Mouse (Mus musculus) megakaryocyte-erythroid progenitor cell, adult 5-6 weeks (primary cell): ENCODE measurements at regions not wholly inside any gene's neighbourhood (a gene's known extent, or its start where the extent isn't known, plus 50 kb on each side); places are given as distances from the start of the nearest gene placed in this dataset.

Experiments
- ATAC-seq: replicated peaks from 2 replicates; pipeline ENCODE4 v1.8.0; 2016; ENCODE audit warnings: mild to moderate bottlenecking, inconsistent platforms; ENCODE audit not compliant: severe bottlenecking, poor library complexity, low FRiP score, low TSS enrichment

- ATAC-seq, result no peak
Observed at GRCm38 (mm10) chr12:99039497-99040322, 119.3 kb downstream of the Ttc8 start.

GRCm38 (mm10) chr12:99041606-99042005, 121.2 kb downstream of the Ttc8 start:
- ATAC-seq, result peak; percentile 61; the same call in 1 of the 2 replicates

GRCm38 (mm10) chr12:99042918-99043862, 122.8 kb downstream of the Ttc8 start:
- no peak for ATAC-seq

GRCm38 (mm10) chr12:99044477-99044876, 124.1 kb downstream of the Ttc8 start:
- ATAC-seq, result no peak

GRCm38 (mm10) chr12:99050426-99050825, 130.1 kb downstream of the Ttc8 start:
- no peak for ATAC-seq

GRCm38 (mm10) chr12:99052599-99052998, 132.2 kb downstream of the Ttc8 start:
- no peak for ATAC-seq

- ATAC-seq, result no peak
Observed at GRCm38 (mm10) chr12:99057521-99057920, 137.1 kb downstream of the Ttc8 start.

GRCm38 (mm10) chr12:99058916-99059315, 138.5 kb downstream of the Ttc8 start:
- no peak for ATAC-seq

GRCm38 (mm10) chr12:99059491-99059890, 139.1 kb downstream of the Ttc8 start:
- no peak for ATAC-seq

- ATAC-seq, result no peak
Observed at GRCm38 (mm10) chr12:99060702-99061101, 140.3 kb downstream of the Ttc8 start.

GRCm38 (mm10) chr12:99063441-99063840, 143.1 kb downstream of the Ttc8 start:
- no peak for ATAC-seq

- no peak for ATAC-seq
Observed at GRCm38 (mm10) chr12:99063885-99064284, 143.5 kb downstream of the Ttc8 start.

GRCm38 (mm10) chr12:99067962-99068361, 147.6 kb downstream of the Ttc8 start:
- ATAC-seq, result peak; percentile 88

GRCm38 (mm10) chr12:99073766-99074165, 153.4 kb downstream of the Ttc8 start:
- ATAC-seq, result no peak

GRCm38 (mm10) chr12:99077366-99077765, 157.0 kb downstream of the Ttc8 start:
- ATAC-seq, result no peak

GRCm38 (mm10) chr12:99079873-99080272, 159.5 kb downstream of the Ttc8 start:
- ATAC-seq, result no peak

- no peak for ATAC-seq
Observed at GRCm38 (mm10) chr12:99083616-99084015, 163.2 kb downstream of the Ttc8 start.

- peak; percentile 97 for ATAC-seq
Observed at GRCm38 (mm10) chr12:99084144-99084543, 163.8 kb downstream of the Ttc8 start.

GRCm38 (mm10) chr12:99087286-99087685, 166.9 kb downstream of the Ttc8 start:
- no peak for ATAC-seq

- ATAC-seq, result no peak
Observed at GRCm38 (mm10) chr12:99091770-99092169, 171.4 kb downstream of the Ttc8 start.
